In the genomic region with DNA sequence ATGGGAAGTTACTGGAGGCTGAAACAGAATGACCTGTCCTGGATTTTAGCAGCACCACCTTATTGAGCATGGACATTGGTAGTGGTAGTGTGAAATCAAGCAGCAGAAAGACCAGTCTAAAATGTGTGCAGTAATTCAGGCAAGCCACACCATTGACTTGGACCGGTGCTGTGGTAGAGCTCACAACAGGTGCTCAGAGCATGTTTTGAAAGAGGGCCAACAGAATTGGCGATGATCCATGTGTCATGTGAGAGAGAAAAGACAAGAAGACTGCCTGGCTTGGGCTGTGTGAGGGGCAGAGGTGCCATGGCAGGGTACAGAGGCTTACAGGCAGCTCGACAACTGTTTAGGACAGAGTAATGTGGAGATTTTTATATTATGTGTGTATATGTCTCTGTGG, we compare ENCODE assay signal across 17 mouse cellular contexts. TPM values are rescaled to one million over a fixed set of nuclear protein-coding genes. Genes with fewer than 3 reads are reported as not detected.
DNase-seq lines count a peak whose midpoint lies in the region; ATAC-seq and TF ChIP-seq lines count a peak whose summit lies in the region.
"Had no signal": no experiment of that assay in that cellular context is flagged by ENCODE, and none has a peak within 500 bp of the region (broad histone marks: within the 10 kb centered on the region; RNA-seq: fewer than 3 reads in every experiment).

No protein-coding gene starts in this region.

- TF ChIP-seq CTCF in heart, adult 2 months (IDR thresholded peaks at IDR 0.05) = no peak

- DNase-seq in heart, adult 11 months = peak; percentile 71
- DNase-seq in heart, adult 2 months = no peak
- peak; percentile 14 for DNase-seq in limb, embryonic 14.5 days (ENCODE audit: low spot score)
- no peak for DNase-seq in limb, embryonic 10.5 days (ENCODE audit: low spot score)
- peak; percentile 41 for DNase-seq in cerebellum, adult 8-10 months
- DNase-seq in kidney, postnatal 36 days = peak; percentile 74 to 75
- no peak for DNase-seq in thymus, postnatal 0 days (ENCODE audit: low spot score)
- DNase-seq in frontal cortex, adult 2 months (ENCODE audit: extremely low spot score in 1 of 2, low spot score in 1 of 2) = no peak
- DNase-seq: heart, postnatal 36 days had no signal

- no peaks in the 10 kb centered on the region for H3K9me3 ChIP-seq in limb, embryonic 14.5 days (ENCODE audit: control insufficient read depth, low read length)
- no peaks in the 10 kb centered on the region for H3K9me3 ChIP-seq in limb, embryonic 10.5 days (replicated peaks)
- H3K9me3 ChIP-seq: intestine, embryonic 15.5 days; limb, embryonic 15.5 days; stomach, embryonic 15.5 days had no signal

- no peaks in the 10 kb centered on the region for H3K27me3 ChIP-seq in heart, adult 2 months (ENCODE audit: control insufficient read depth, insufficient read depth, low read length)
- no peaks in the 10 kb centered on the region for H3K27me3 ChIP-seq in limb, embryonic 14.5 days (ENCODE audit: control insufficient read depth, insufficient read depth, low read length)
- no peaks in the 10 kb centered on the region for H3K27me3 ChIP-seq in limb, embryonic 10.5 days (ENCODE audit: low read depth, poor library complexity, severe bottlenecking)
- H3K27me3 ChIP-seq: intestine, embryonic 15.5 days; limb, embryonic 15.5 days; stomach, embryonic 15.5 days had no signal

- 53% methylated on average over 3 of the region's 3 CpGs for WGBS in heart, adult 2 months
- WGBS in limb, embryonic 14.5 days = 90% methylated on average over 3 of the region's 3 CpGs
- 92% methylated on average over 3 of the region's 3 CpGs for WGBS in limb, embryonic 10.5 days

- H3K4me2 ChIP-seq in limb, embryonic 14.5 days (replicated peaks; ENCODE audit: low read depth, low read length, severe bottlenecking) = no peak overlapping the region
- H3K4me2 ChIP-seq: intestine, embryonic 15.5 days; limb, embryonic 15.5 days; stomach, embryonic 15.5 days had no signal

- no peak overlapping the region for H3K4me3 ChIP-seq in heart, adult 2 months
- no peak overlapping the region for H3K4me3 ChIP-seq in limb, embryonic 14.5 days (replicated peaks; ENCODE audit: low read length)
- H3K4me3 ChIP-seq in limb, embryonic 10.5 days = no peak overlapping the region
- H3K4me3 ChIP-seq: intestine, embryonic 15.5 days; limb, embryonic 15.5 days; stomach, embryonic 15.5 days had no signal

- intact Hi-C loops in heart, adult 2 months (cut with DNase I) = no loop called here

- H3K36me3 ChIP-seq in heart, adult 2 months (ENCODE audit: control insufficient read depth, insufficient read depth, low read length) = no peaks in the 10 kb centered on the region
- peaks cover 51% of the 10 kb centered on the region for H3K36me3 ChIP-seq in limb, embryonic 14.5 days (ENCODE audit: control insufficient read depth, insufficient read depth, low read length)
- H3K36me3 ChIP-seq in limb, embryonic 10.5 days = peaks cover 63% of the 10 kb centered on the region

- H3K9ac ChIP-seq in heart, adult 2 months (ENCODE audit: low read depth, low read length) = no peak overlapping the region
- no peak overlapping the region for H3K9ac ChIP-seq in limb, embryonic 14.5 days (ENCODE audit: low read depth, low read length, severe bottlenecking)
- H3K9ac ChIP-seq: intestine, embryonic 15.5 days; limb, embryonic 15.5 days; stomach, embryonic 15.5 days had no signal

- TF ChIP-seq POLR2A in heart, adult 2 months (IDR thresholded peaks at IDR 0.05; ENCODE audit: insufficient read depth, low read depth, low read length) = no peak
- no peak for TF ChIP-seq POLR2A in limb, embryonic 14.5 days (IDR thresholded peaks at IDR 0.05; ENCODE audit: borderline replicate concordance, extremely low read depth, insufficient read depth, insufficient read length)

- H3K79me2 ChIP-seq in heart, adult 2 months (replicated peaks; ENCODE audit: control insufficient read depth, insufficient read depth, low read length) = no peaks in the 10 kb centered on the region

- no peak for TF ChIP-seq EP300 in heart, adult 2 months (IDR thresholded peaks at IDR 0.05; ENCODE audit: insufficient read depth, low read depth, low read length)

- H3K4me1 ChIP-seq in heart, adult 2 months (ENCODE audit: control insufficient read depth, insufficient read depth, low read length) = peaks cover 6% of the 10 kb centered on the region
- H3K4me1 ChIP-seq in limb, embryonic 14.5 days (ENCODE audit: control insufficient read depth, insufficient read depth, low read length) = no peaks in the 10 kb centered on the region
- H3K4me1 ChIP-seq in limb, embryonic 10.5 days = peaks cover 9% of the 10 kb centered on the region

- no peak overlapping the region for H3K27ac ChIP-seq in heart, adult 2 months
- H3K27ac ChIP-seq in limb, embryonic 14.5 days (replicated peaks; ENCODE audit: low read depth, low read length) = no peak overlapping the region
- H3K27ac ChIP-seq in limb, embryonic 10.5 days = no peak overlapping the region
- H3K27ac ChIP-seq: intestine, embryonic 15.5 days; limb, embryonic 15.5 days; stomach, embryonic 15.5 days had no signal

- no peak for ATAC-seq in limb, embryonic 14.5 days (ENCODE audit: low FRiP score, low read depth)
- ATAC-seq: intestine, embryonic 15.5 days had no signal

RNA-seq across cellular contexts. Expression of a gene that starts 7.0 kb away (rescaled TPM):
- total RNA-seq in heart, adult 2 months (2021) = 10 to 100 TPM; 68.3 to 78.3 TPM
- polyA plus RNA-seq in heart, adult 2 months (2012; rRNA removed) = 33.4 and 49.2 TPM in 2 replicates
- polyA plus RNA-seq in limb, embryonic 14.5 days (2012; rRNA removed) = 62.7 and 85.8 TPM in 2 replicates
- 143 and 149 TPM in 2 replicates for polyA plus RNA-seq in limb, embryonic 14.5 days (2014; fragmentation: Nextera tagmentation; extraction: Ambion mirVana)
- polyA plus RNA-seq in limb, embryonic 10.5 days (2016; fragmentation: Nextera tagmentation; extraction: Ambion mirVana) = 148 and 150 TPM in 2 replicates
- 117 and 123 TPM in 2 replicates for polyA plus RNA-seq in thymus, postnatal 0 days (2015; fragmentation: Nextera tagmentation; extraction: Ambion mirVana)
- polyA plus RNA-seq in frontal cortex, adult 2 months (2012; rRNA removed) = 44.7 and 53.8 TPM in 2 replicates

RNA-seq across cellular contexts. Expression of a gene that starts 53.4 kb away (rescaled TPM):
- not detected for total RNA-seq in heart, adult 2 months (2021)
- not detected in 2 replicates for polyA plus RNA-seq in heart, adult 2 months (2012; rRNA removed)
- not detected in 2 replicates for polyA plus RNA-seq in limb, embryonic 14.5 days (2012; rRNA removed)
- not detected in 2 replicates for polyA plus RNA-seq in limb, embryonic 14.5 days (2014; fragmentation: Nextera tagmentation; extraction: Ambion mirVana)
- polyA plus RNA-seq in limb, embryonic 10.5 days (2016; fragmentation: Nextera tagmentation; extraction: Ambion mirVana) = not detected in 2 replicates
- polyA plus RNA-seq in thymus, postnatal 0 days (2015; fragmentation: Nextera tagmentation; extraction: Ambion mirVana) = 0.86 and 0.88 TPM in 2 replicates
- not detected in 2 replicates for polyA plus RNA-seq in frontal cortex, adult 2 months (2012; rRNA removed)
- total RNA-seq: gastrocnemius, adult 8-10 months; heart, postnatal 36 days had no signal
- polyA plus RNA-seq: forebrain, embryonic 11.5 days; intestine, embryonic 15.5 days; limb, embryonic 15.5 days; lung, embryonic 16.5 days; small intestine, adult 2 months; stomach, embryonic 15.5 days; urinary bladder, adult 2 months had no signal

Comparison
In these comparisons a context has a peak if more than half of its experiments do, and no peak if none do; other contexts are left out.
1. DNase-seq: peak in heart, adult 11 months (single experiment), limb, embryonic 14.5 days (single experiment), cerebellum, adult 8-10 months (single experiment) and kidney, postnatal 36 days (2 of 2); none in heart, adult 2 months (0 of 2), limb, embryonic 10.5 days (single experiment), thymus, postnatal 0 days (single experiment) and frontal cortex, adult 2 months (0 of 2).